Mouse (Mus musculus) left cerebral cortex, postnatal 36 days (tissue): ENCODE results near the gene Tagln2. TPM values are rescaled to one million over a fixed set of nuclear protein-coding genes. Genes with fewer than 3 reads are reported as not detected.

Experiments used
- DNase-seq, 2 experiments: peaks; one replicate each; pipeline ENCODE4 v3.0.0; 2021 to 2022; ENCODE audit warnings: low spot score in 2 of 2, mixed read lengths in 1 of 2
- intact Hi-C: fragments of 180-260 bp; cut with DNase I; formaldehyde crosslinking; loops from one replicate; pipeline ENCODE4 v1.15.1; 2025
- total RNA-seq, 2 experiments: library from RNA; stranded (reverse); gene quantifications; 2 replicates each; pipeline ENCODE4 v1.2.3; 2021

The Tagln2 gene
- 10 to 100 TPM in 1 of 2 experiments, 1 to 10 TPM in 1; 10.0 to 11.6 TPM for total RNA-seq

GRCm38 (mm10) chr1:172499765-172500441 lies at the start of gene Tagln2:
Gene Tagln2 (plus strand): TSS chr1:172500047.
- intact Hi-C loops = no loop called here
- no peak for DNase-seq

GRCm38 (mm10) chr1:172450226-172450625 lies 49.6 kb upstream of the Tagln2 start:
- intact Hi-C loops = no loop called here
- no peak for DNase-seq

GRCm38 (mm10) chr1:172450848-172451470 lies 48.9 kb upstream of the Tagln2 start:
- intact Hi-C loops = no loop called here
- no peak for DNase-seq

- intact Hi-C loops = no loop called here
- no peak for DNase-seq
Observed at GRCm38 (mm10) chr1:172452911-172453310, 46.9 kb upstream of the Tagln2 start.

GRCm38 (mm10) chr1:172453810-172454209 lies 46.0 kb upstream of the Tagln2 start:
- intact Hi-C loops = no loop called here
- no peak for DNase-seq

- DNase-seq = no peak
- intact Hi-C loops = no loop called here
Observed at GRCm38 (mm10) chr1:172455416-172455815, 44.4 kb upstream of the Tagln2 start.

GRCm38 (mm10) chr1:172456001-172456677 lies 43.7 kb upstream of the Tagln2 start:
- intact Hi-C loops = no loop called here
- no peak for DNase-seq

GRCm38 (mm10) chr1:172457196-172457595 lies 42.7 kb upstream of the Tagln2 start:
- intact Hi-C loops = no loop called here
- no peak for DNase-seq

GRCm38 (mm10) chr1:172458041-172458440 lies 41.8 kb upstream of the Tagln2 start:
- DNase-seq = no peak
- intact Hi-C loops = no loop called here

- intact Hi-C loops = no loop called here
- no peak for DNase-seq
Observed at GRCm38 (mm10) chr1:172461602-172462001, 38.2 kb upstream of the Tagln2 start.

- intact Hi-C loops = no loop called here
- no peak for DNase-seq
Observed at GRCm38 (mm10) chr1:172462534-172462933, 37.3 kb upstream of the Tagln2 start.

GRCm38 (mm10) chr1:172463387-172464333 lies 36.2 kb upstream of the Tagln2 start:
- intact Hi-C loops = no loop called here

GRCm38 (mm10) chr1:172468301-172468877 lies 31.5 kb upstream of the Tagln2 start:
- intact Hi-C loops = no loop called here
- DNase-seq = no peak

More at GRCm38 (mm10) chr1:172463387-172464333, 36.2 kb upstream of the Tagln2 start:
- no peak for DNase-seq

- DNase-seq = no peak
- intact Hi-C loops = no loop called here
Observed at GRCm38 (mm10) chr1:172469373-172469772, 30.5 kb upstream of the Tagln2 start.

GRCm38 (mm10) chr1:172469810-172470448 lies 29.9 kb upstream of the Tagln2 start:
- DNase-seq = no peak
- intact Hi-C loops = no loop called here

GRCm38 (mm10) chr1:172472909-172473308 lies 26.9 kb upstream of the Tagln2 start:
- DNase-seq = no peak
- intact Hi-C loops = no loop called here

- DNase-seq = no peak
- intact Hi-C loops = no loop called here
Observed at GRCm38 (mm10) chr1:172474196-172474595, 25.7 kb upstream of the Tagln2 start.

GRCm38 (mm10) chr1:172475054-172475741 lies 24.6 kb upstream of the Tagln2 start, which contains the start of gene Slamf9:
Gene Slamf9 (plus strand): TSS chr1:172475358.
- intact Hi-C loops = no loop called here
- no peak for DNase-seq
